Mouse (Mus musculus) C2C12 (cell line): ENCODE measurements around the gene Gm20388. TPM values are rescaled to one million over a fixed set of nuclear protein-coding genes. Genes with fewer than 3 reads are reported as not detected.

Experiments
- H3K27me3 ChIP-seq: one replicate; pipeline ENCODE4 v1.6.1; 2011; ENCODE audit not compliant: control insufficient read depth, insufficient read depth, insufficient read length
- H3K36me3 ChIP-seq: one replicate; pipeline ENCODE4 v1.6.1; 2011; ENCODE audit not compliant: control insufficient read depth, insufficient read depth
- H3K4me3 ChIP-seq: one replicate; pipeline ENCODE4 v1.5.1; 2011; ENCODE audit warnings: mild to moderate bottlenecking, control low read depth; ENCODE audit not compliant: poor library complexity, insufficient read depth, severe bottlenecking
- H3K79me2 ChIP-seq: one replicate; pipeline ENCODE4 v1.6.1; 2011; ENCODE audit not compliant: control insufficient read depth, insufficient read depth
- H3K79me3 ChIP-seq: one replicate; pipeline ENCODE4 v1.6.1; 2011; ENCODE audit warnings: low read depth, control low read depth
- H3ac ChIP-seq: one replicate; pipeline ENCODE3; 2011; ENCODE audit warnings: low read depth; ENCODE audit not compliant: control insufficient read depth, insufficient read length
- CEBPB ChIP-seq: IDR thresholded peaks from one replicate; pipeline ENCODE4 v1.6.1; 2011; ENCODE audit warnings: low read depth, mild to moderate bottlenecking, control low read depth, moderate library complexity
- CTCF ChIP-seq: IDR thresholded peaks from one replicate; pipeline ENCODE4 v1.5.1; 2011; ENCODE audit not compliant: control insufficient read depth, insufficient read depth, insufficient read length
- FOSL1 ChIP-seq: IDR thresholded peaks from one replicate; pipeline ENCODE4 v1.8.0; 2011; ENCODE audit warnings: mild to moderate bottlenecking, low read length; ENCODE audit not compliant: poor library complexity, insufficient read depth, severe bottlenecking
- MAX ChIP-seq: IDR thresholded peaks from one replicate; pipeline ENCODE4 v1.6.1; 2011; ENCODE audit warnings: mild to moderate bottlenecking, control low read depth
- MYOD1 ChIP-seq: IDR thresholded peaks from one replicate; pipeline ENCODE4 v1.6.1; 2011; ENCODE audit warnings: low read depth; ENCODE audit not compliant: control insufficient read depth, insufficient read length
- MYOG ChIP-seq: IDR thresholded peaks from one replicate; pipeline ENCODE4 v1.6.1; 2011; ENCODE audit not compliant: control insufficient read depth, insufficient read length; ENCODE audit errors: extremely low read depth
- USF1 ChIP-seq: IDR thresholded peaks from one replicate; pipeline ENCODE4 v1.6.1; 2011; ENCODE audit warnings: low read depth, mild to moderate bottlenecking, control low read depth, moderate library complexity
- polyA plus RNA-seq: library from polyadenylated mRNA; unstranded; fragments of >200 nt; fragmentation: generic; extraction: Trizol; gene quantifications from one replicate; pipeline ENCODE4 v1.2.1, GENCODE M21; 2012; ENCODE audit warnings: missing spikeins

The Gm20388 gene
- polyA plus RNA-seq, 1 experiment: 15.0 TPM

DNA sequence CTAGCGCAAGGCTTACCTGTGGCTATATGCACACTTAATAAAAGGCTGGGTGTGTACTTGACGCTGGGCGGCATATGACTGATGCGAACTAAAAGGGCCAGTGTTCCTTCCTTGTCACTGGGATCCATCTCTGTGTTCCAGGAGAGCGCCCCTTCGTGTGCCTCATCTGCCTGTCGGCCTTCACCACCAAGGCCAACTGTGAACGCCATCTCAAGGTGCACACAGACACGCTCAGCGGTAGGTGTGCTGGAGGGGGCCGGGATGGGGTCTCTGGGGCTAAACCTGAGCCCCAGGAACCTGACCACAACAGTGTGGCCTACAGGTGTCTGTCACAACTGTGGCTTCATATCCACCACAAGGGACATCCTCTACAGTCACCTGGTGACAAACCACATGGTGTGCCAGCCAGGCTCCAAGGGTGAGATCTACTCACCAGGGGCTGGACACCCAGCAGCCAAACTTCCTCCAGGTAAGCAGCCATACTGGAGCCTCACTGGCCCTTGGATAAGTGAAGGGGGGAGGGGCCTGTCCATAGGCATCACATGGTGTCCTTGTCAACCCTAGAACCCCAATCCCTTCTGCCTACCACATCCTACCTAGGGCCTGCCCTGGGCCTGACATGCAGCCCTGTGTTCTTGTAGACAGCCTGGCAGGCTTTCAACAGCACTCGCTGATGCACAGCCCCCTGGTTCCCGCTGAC, 2424.3 kb downstream of the Gm20388 start:
- H3ac ChIP-seq: no peak overlapping the region
- no peaks in the 10 kb centered on the region for H3K36me3 ChIP-seq
- H3K4me3 ChIP-seq: no peak overlapping the region
- H3K27me3 ChIP-seq: no peaks in the 10 kb centered on the region
- no peaks in the 10 kb centered on the region for H3K79me3 ChIP-seq
- no peak for TF ChIP-seq MYOD1
- TF ChIP-seq FOSL1: no peak
- no peak for TF ChIP-seq USF1
- TF ChIP-seq CTCF: no peak
- TF ChIP-seq MYOG: no peak
- no peak for TF ChIP-seq CEBPB
- TF ChIP-seq MAX: no peak
- H3K79me2 ChIP-seq: no peaks in the 10 kb centered on the region

GRCm38 (mm10) chr8:122335638-122336250, 2425.1 kb downstream of the Gm20388 start:
- no peaks in the 10 kb centered on the region for H3K36me3 ChIP-seq
- no peaks in the 10 kb centered on the region for H3K79me3 ChIP-seq
- H3K4me3 ChIP-seq: no peak overlapping the region
- TF ChIP-seq MAX: no peak
- no peak for TF ChIP-seq FOSL1
- no peak for TF ChIP-seq MYOG
- no peak for TF ChIP-seq CTCF
- TF ChIP-seq MYOD1: no peak
- no peak for TF ChIP-seq USF1
- no peak for TF ChIP-seq CEBPB
- H3K79me2 ChIP-seq: no peaks in the 10 kb centered on the region
- H3ac ChIP-seq: no peak overlapping the region
- no peaks in the 10 kb centered on the region for H3K27me3 ChIP-seq

DNA sequence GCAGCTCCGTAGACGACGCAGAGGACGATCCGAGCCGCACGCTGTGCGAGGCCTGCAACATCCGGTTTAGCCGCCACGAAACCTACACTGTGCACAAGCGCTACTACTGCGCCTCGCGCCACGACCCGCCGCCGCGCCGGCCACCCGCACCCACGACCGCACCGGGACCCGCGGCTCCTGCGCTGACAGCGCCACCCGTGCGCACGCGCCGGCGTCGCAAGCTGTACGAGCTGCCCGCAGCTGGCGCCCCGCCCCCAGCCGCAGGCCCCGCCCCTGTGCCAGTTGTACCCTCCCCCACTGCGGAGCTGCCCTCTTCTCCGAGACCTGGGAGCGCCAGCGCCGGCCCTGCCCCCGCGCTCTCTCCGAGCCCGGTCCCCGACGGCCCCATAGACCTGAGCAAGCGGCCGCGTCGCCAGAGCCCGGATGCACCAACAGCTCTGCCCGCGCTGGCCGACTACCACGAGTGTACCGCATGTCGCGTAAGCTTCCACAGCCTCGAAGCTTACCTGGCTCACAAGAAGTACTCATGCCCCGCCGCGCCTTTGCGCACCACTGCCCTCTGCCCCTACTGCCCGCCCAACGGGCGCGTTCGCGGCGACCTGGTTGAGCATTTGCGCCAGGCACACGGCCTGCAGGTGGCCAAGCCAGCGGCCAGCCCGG, 2425.7 kb downstream of the Gm20388 start:
- H3K4me3 ChIP-seq: no peak overlapping the region
- no peaks in the 10 kb centered on the region for H3K27me3 ChIP-seq
- TF ChIP-seq MAX: no peak
- no peak for TF ChIP-seq FOSL1
- TF ChIP-seq MYOD1: no peak
- TF ChIP-seq USF1: no peak
- TF ChIP-seq MYOG: no peak
- no peak for TF ChIP-seq CEBPB
- TF ChIP-seq CTCF: no peak
- H3K79me3 ChIP-seq: no peaks in the 10 kb centered on the region
- no peak overlapping the region for H3ac ChIP-seq
- no peaks in the 10 kb centered on the region for H3K36me3 ChIP-seq
- H3K79me2 ChIP-seq: no peaks in the 10 kb centered on the region

DNA sequence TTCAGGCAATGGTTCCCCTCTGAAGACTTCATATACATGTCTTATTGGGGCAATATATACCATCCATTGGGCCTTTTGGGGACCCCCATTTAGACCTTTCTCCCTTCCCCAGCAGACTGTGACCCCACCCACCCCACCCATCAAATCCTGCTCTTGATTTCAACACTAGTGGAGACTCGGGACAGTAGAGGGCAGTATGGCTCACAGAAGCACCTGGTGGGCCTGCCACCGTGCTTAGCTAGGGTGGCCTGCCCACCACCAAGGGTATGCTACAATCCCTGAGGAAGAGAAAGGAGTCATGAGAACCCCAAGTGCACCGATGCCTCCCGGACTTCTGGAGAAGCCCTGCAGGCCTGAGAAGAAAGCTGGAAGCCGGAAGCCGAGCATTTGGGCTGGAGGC, 2428.2 kb downstream of the Gm20388 start:
- Histone ChIP-seq H3K27me3 (no peaks in the 10 kb centered on the region), H3K36me3 (no peaks in the 10 kb centered on the region), H3K4me3 (no peak overlapping the region), H3K79me2 (no peaks in the 10 kb centered on the region), H3ac (no peak overlapping the region), H3K79me3 (no peaks in the 10 kb centered on the region)
- TF ChIP-seq MYOD1: no peak

DNA sequence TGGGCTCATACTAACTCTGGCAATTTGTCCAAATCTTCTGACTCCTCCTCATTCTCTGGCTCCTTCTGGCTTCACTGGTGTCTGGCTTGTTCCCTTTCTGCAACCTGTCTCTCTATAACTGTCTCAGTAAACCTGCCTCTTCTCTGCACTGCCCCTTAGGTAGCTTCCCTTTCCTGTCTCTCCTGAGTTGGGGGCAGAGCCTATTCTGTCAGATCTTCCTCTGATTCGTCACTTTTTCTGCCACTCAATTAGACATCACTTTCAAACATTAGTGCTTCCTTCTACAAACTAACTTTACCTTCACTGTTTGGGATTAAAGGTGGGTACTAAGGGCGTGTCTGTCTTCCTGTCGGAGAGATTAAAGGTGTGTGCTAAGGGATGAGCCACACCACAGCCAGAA, 2430.1 kb downstream of the Gm20388 start:
- no peaks in the 10 kb centered on the region for H3K79me2 ChIP-seq
- H3K79me3 ChIP-seq: no peaks in the 10 kb centered on the region
- no peak overlapping the region for H3K4me3 ChIP-seq
- TF ChIP-seq MYOG (no peak), FOSL1 (no peak), MAX (no peak), USF1 (no peak), MYOD1 (no peak), CEBPB (no peak), CTCF (no peak)
- H3ac ChIP-seq: no peak overlapping the region
- H3K36me3 ChIP-seq: no peaks in the 10 kb centered on the region
- H3K27me3 ChIP-seq: no peaks in the 10 kb centered on the region
